Mouse (Mus musculus) spleen, postnatal 14 days (tissue): ENCODE measurements around the gene Cxcl9.
A peak's percentile ranks its signal among the peaks of the same experiment; 100 is the strongest.
"Not testable (repeated sequence)": the region's sequence is repeated elsewhere in the genome, so short reads cannot be mapped to it uniquely, and the experiment has no call there.

Experiments used
- DNase-seq, 2 experiments: peaks; one replicate each; pipeline ENCODE4 v3.0.0; 2021 to 2022; ENCODE audit warnings: low spot score in 2 of 2

Cxcl9 gene

DNA sequence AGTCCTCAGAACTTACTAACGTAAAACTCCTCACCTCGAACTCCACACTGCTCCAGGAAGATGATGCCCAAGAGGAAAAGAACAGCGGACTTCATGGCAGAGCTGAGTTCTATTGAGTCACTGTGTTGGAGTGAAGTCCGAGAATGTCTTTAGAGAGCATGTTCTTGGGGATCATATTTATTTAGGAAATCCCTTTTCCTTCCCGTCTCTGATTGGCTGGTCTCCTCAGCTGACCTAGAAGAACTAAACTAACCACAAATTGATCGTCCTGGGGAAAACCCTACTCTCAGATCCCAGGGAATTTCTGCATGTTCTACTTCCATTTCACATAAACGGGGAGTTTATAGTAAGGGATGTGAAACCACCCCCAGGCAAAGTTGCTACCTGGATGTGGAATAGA is at the start of gene Cxcl9:
TSS of gene Cxcl9 (minus strand) at position 151 of the 400 bp plus-strand sequence.
- DNase-seq: no peak

DNA sequence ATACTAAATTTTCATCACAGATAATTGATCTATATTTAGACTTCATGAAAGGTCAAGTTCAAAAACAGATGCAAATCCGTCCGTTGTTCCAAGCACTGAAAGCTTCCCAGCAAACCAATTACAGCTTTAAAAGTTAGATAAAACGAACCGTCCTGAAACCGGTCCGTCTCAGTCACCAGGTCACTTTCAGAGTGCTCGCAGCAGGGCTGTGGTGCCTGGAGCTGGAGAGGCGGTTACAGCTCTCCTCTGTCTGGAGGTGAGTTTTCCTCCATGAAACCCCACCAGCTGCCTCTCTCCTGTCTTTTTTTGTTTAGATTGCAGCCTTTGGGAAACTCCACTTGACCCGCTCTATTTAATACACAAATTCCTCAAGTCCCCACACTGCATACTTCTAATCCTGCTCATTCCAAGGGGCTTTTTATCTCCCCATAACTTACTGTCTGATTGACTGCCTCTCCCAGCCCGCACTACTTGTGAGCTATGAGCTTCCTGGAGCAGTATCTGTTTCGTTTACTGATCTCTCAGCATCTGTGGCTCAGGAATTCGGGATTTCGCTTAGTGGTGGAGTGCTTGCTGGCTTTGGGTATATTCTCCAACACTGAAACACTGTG is 49.0 kb upstream of the Cxcl9 start:
- no peak for DNase-seq

DNA sequence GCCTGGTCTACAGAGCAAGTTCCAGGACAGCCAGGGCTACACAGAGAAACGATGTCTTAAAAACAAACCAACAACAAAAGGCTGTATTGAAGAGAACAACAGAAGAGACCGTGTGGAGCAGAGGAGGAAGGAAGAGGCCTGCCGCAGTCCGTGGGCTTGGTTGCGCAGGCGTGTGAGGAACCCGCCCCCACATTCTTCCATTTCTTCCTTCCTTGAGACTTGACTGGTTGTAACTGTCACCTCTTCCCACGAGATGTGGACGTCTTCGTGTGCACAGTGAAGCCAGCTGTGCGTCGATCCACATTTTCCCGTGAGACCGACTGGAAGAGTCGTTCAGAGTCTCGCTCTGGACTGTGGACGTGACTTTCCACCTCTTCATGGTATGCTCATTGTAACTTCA is 47.5 kb upstream of the Cxcl9 start:
- DNase-seq: peak in 1 of 2 experiments; percentile 25

DNA sequence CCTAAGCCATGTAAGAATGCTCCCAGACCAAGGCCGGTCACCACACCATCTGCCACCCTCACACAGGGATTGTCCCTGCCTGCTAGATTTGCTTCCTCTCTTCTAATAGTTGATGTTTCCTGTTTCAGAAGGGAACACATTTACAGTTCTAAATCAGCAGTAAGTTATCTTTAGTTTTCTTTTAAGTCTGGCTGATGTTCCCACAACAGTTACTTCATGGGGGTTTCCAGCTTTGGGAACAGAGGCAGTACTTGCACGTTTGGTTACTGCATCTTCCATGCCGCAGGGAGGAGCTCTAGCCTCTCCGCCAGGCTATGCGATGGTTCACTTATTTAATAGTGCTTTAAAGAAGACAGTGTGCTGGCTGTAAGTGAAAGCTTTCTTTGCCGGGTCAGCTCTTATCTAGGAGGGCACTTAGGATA is 46.9 kb upstream of the Cxcl9 start:
- peak in 1 of 2 experiments; percentile 18 for DNase-seq

DNA sequence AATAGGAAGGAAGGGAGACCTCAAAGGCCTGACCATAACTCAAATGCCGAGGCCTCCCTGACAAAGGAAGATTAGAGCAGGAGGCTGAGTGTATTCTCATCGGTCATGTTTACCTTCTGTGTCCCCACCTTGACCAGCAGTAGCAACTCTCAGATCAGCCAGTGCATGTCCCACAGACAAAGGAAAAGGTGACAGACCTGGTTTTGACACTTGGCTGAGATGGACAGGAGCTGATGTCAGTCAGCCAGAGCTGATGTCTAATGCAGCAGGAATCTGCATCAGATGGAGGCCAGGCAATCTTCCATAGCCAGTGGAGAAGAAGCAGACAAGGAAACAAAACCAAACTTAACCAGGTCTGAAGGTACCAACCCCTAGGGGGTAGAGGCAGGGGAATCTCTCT is 44.7 kb upstream of the Cxcl9 start:
- DNase-seq: no peak

DNA sequence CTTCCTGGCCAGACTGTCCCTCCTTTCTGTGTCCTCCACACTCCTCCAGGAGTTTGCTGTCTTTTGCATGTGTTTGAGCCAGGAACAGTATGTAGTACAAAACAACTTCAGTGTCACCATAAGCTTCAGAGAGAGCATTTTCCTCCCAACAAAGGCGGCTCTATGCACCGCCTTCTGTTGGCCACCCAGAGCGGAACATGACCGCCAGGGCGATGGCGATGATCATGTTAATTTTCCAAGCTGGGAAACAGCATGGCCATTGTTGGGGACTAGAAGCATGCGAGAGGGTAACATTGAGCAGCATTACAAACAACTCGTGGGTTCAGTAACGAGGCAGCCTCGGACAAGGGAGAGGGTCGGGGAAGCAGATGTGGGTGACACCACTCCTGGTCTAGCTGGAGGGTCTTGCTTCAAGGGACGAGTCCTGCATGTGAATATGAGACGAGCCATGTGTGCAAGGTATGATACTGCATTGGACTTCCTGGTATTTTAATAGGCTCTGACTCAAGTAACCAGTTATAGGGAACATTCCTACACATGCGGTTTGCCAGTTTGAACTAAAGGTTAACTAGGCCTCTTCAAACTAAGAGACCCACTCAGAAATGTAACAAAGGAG is 43.6 kb upstream of the Cxcl9 start:
- DNase-seq: no peak

DNA sequence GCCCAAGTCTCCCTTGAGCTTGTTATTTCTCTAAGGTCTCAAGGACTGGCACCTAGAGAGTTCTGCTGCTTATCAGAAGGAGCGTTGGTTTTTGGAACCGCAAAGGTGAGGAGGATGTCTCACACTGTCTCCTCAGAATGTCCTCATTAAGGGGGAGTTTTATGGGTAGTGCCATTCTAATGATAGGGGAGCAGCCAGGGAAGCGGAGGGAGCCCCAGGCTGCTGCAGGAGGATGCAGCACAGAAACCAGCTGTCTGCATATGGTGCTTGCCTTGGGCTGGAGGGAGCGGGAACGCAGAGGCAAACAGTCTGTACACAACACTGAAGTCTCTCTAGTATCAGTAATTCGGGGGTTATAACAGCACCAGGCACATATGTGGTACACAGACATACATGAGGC is 43.0 kb upstream of the Cxcl9 start:
- DNase-seq: no peak

DNA sequence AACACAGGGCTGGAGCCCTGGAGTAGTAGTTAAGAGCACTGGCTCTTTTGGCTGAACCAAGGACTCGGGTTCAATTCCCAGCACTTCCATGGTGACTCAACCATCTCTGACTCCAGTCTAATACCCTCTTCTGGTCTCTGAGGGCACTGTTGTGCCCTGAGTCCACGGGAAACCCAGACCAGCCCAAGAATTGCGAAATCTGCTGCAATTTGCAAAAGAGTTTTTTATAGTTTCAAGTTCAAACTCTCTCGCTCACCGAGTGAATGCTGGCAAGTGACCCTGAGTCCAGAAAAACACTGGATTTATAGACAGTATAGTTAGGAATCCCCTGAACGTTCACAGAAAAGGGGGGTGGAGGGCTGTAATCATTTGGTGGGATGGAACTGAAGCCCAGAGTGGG is 42.5 kb upstream of the Cxcl9 start:
- no peak for DNase-seq

DNA sequence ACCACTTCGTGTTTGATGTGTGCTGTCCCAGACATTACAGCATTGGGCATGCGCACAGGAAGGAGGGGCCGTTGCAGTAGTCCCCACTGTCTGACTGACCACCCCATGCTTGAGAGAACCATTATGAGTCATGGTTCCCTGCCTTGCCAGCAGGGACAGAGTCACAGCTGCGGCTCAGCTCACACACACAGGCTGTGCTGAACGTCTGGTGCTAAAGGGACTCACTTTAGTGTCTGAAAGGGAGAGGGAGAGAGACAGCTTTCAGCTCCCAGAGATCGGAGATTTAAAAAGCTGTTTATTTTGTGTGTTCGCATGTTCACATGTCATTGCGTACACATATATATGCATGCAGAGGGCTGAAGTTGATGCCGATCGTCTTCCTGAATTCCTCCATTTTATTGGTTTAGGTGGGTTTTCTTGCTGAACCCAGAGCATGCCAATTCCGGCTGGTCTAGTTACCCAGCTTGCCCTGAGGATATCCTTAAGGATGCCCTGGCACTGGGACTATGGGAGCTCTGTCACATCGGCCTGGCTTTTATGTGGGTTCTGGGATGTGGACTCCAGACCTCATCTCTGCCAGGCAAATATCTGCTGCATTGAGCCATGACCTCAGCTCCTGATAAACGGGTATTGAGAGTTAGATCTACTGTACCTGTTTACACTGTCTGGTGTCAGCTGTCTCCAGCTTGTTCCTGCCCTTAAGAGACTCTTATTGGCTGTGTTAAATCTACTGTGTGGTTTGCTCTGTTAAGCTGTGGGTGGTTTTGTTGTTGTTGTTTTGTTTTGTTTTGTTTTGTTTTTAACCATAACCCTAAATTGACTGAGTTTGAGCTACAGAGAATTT is 41.5 kb upstream of the Cxcl9 start:
- DNase-seq: no peak

DNA sequence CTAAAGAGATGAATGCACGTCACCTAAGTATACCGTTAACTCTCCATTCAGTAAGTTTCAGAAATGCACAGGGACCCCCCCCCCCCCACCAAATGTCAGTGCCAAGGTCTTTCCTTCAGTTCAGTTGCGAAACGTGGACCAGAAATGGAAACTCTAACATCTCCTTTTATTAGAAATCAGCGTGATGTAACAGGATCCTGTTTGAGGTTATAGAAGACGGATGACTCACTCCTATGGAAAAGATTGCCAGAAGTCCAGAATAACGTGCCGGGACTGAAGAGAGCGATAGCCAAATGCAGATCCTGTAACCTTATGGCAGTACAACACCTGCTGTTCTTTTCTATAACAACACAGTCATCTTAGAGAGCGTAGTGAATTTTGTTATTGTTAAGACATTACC is 40.5 kb upstream of the Cxcl9 start:
- DNase-seq: no peak

DNA sequence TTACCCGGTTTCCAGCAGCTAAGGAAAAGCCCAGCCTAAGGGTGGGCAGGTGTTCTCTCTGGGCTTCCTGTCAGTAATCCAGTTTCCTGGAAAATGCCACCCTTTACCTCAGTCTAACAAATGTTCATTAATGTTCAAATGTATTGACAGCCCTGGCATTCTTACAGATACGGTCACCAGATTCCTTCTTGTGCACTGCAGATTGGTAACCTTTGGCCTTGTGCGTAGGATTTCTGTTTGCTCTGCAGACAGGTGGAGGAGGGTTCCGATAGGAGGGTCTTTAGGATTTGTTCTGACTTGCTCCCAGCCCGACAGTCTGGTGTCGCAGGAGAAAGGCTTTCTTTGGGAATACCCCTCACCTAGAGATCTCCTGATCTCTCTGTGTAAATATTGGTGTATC is 38.7 kb upstream of the Cxcl9 start:
- no peak for DNase-seq

DNA sequence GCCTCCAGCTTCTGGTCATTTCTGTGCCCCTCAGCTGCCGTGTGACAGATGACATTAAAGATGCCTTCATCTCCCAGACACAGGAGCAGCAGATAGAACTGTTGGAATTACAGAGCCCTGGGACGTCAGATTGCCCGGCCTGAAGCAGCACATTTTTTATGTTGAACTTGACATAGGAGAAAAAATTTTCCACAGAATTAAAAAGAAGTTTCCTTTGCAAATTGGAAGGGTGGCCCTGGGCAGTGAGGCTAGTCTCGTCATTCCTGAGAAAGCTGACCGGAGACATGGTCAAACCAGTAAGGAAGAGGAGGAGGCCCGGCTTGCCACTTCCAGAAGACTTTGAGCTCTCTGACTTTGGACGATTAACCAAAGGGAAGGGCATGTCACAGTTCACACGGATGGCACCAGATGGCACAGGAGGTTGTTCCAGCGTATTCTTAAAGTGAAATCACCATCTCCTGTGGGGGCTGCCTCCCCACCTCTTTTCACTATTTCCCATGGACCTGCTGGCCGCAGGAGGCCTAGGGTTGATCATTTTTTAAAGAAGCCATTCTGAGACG is 37.3 kb upstream of the Cxcl9 start:
- no peak for DNase-seq

DNA sequence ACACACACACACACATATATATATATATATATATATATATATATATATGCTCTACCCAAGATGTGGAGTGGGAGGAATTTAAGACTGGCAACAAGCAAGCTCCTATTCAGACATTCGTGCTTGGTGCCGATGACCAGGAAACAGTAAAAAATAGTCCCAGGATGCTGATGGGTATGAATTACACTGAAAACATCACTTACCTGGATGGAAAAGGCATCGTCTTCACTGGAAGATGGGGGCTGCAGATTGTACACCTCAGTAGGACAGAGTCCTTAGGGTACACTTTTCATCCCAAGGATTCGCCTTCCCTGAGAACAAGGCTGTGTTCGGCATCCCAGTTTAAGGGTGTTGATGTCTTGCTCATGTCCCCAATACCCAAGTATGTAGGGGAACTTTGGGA is 36.1 kb upstream of the Cxcl9 start:
- no peak for DNase-seq

DNA sequence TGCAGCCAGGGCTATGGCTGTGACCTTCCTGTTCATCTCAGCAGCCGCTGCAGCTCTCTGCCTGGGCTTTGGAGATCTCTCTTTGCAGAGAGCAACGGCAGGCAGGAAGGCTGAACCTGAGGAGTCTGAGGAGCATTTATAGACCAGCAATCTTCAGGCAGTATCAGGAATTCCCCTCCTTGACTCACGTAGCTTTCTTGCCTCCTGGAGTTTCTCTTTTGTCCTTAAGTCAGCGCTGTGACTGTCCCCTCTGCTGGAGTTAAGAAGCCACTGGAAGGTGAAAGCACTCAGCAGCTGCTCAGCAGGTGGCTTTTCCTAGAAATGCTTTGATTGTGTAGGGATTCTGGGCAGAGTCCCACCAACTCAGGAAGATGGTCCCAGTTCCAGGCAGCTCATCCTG is 35.3 kb upstream of the Cxcl9 start:
- no peak for DNase-seq

DNA sequence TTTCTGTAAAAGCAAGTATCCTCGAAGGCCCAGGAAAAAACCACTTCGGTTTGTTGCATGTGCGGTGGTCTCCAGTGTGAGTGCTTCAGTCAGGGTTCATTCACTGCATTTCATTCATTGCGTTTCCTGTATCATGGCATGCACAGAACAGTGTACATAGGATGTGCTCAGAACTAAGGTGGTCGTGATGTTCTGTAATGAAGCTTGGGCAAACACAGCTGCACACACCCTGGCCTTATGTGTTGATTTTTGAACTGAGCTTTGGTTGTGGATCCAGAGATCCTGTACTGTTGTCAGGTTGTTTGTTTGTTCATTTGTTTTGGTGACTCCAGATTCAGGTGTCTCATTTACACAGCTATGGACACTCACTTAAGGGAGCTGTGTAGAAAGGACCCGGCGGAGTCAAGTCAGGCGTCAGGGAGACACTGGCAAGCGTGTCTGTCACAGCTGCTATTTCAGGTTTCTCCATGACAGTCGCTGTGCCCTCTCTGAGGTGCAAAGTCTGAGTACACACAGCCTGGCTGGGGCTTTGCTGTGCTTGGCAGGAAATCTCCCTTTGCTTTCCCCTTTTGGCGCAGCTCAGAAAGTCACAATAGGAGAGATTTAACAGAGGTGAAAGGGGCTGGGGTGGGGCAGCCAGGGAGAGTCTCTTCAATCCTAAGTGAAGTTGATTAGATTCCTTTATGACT is 31.0 kb upstream of the Cxcl9 start:
- DNase-seq: no peak

DNA sequence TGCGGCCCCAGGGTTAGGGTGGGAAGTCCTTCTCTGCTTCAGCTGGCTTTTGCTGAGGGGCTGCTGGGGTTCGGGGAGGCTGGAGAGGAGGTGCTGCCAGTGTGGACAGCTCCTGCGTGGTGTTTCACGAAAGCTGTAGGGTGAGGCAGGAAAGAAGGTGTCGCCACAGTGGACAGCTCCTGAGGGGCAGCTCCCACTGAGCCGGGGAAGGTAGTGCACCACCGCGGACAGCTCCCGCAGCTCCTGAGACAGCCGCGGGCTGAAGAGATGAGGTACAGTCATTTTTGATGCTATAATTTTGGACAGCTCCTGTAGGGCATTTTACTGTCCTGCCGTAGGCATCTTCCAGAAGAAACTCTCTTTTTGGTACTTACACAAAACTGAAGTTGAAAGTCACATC is 30.2 kb upstream of the Cxcl9 start:
- DNase-seq: no peak

DNA sequence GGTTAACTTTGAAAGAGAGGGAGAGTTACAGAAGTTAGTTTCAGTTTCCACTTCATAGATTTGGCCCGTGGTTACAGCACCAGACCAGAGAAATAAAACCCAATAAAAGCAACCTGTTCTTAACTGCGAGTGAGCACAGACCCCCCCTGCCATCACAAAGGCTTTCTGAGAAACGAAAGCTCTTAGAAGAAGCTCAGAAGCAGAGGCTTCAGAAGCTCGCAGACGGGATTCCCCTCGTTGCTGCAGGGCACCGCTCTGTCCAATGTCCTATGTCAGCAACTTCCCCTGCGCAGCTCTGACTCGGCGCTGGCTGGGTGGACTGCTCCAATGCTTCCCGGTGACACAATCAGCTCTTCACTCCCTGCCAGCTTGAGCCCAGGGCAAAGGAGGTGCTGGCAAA is 25.6 kb upstream of the Cxcl9 start:
- DNase-seq: peak in 1 of 2 experiments; percentile 33

DNA sequence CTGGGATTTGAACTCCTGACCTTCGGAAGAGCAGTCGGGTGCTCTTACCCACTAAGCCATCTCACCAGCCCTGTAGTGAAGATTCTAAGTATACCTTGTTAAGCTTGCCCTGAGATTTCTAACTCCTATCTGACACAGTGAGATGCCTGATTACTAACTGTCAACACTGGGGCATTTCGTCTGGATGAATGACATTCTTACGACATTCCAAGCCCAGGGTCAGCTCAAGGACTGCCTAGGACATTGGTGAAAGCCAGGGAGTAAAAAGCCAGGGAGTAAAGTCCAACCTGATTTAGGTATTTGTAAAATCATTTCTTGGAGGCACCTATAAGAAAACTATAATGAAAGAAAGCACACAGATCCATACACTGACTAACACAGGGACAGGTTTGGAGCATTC is 24.8 kb upstream of the Cxcl9 start:
- not testable (repeated sequence) for DNase-seq

DNA sequence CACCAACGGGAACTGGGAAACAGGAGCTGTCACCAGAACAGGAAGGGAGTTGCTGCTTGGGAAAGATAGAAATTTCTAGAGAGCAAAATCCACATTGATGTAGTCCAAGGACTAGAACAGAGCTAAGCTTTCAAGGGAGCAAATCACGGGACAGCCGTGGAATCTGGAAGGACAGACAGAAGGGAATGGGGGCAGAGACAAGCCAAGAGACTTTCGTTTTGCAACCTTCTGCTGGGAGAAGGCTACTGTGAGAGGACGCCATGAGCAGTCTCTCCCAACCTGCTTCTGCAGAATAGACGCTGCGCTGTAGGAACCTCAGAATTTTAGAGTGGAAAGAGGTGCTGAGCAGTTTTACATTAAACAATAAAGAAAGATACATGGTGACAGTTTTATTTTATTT is 21.9 kb upstream of the Cxcl9 start:
- DNase-seq: no peak

DNA sequence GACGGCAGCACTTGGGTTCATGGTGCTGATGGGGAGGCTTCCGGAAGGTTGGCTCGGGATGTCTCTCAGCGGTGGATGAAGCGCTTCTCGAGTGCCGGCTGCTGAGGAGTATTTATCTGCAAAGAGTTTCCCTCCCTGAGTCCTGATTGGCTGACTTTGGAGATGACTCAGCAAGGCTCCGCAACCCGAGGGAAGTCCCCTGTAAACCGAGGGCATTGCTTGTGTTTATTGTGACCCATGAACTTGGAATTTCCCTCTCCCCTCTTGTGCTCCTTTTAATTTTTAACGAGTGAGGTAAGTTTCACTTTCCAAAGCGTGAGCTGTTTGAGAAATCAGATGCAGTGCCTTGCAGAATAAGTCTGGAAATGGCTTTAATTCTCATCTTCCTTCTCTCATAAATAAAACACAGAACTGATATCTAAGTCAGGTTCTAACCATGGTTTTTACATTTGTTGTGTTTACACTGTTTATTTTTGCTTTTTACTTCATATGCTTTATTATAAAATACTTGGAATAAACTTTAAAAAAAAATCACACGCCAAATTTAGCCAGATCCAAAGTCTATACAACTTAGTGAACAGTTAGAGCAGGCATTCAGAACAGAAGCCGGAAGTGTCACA is 21.0 kb upstream of the Cxcl9 start, which contains the start of gene Cxcl10:
TSS of gene Cxcl10 (minus strand) at position 96 of the 620 bp plus-strand sequence.
- DNase-seq: peak in 1 of 2 experiments; percentile 33

DNA sequence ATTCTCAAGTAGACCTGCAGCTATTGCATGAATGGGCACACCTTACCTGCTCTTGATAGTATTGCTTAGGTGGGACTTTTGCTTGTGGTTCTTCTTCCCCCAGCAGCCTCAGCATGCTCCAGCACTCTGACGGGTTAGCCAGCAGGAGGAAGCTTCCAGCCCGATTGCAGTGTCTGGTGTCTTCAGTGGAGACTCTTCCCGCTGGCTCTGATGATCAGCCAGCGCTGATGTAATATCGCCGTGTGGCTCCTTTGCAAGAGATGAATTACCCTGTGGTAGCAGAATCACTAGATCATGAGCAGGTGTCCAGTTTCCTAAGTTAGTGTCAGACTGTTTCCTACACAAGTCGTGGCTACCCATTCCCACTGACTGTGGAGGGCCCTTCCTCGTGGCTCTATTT is 17.1 kb upstream of the Cxcl9 start:
- no peak for DNase-seq

DNA sequence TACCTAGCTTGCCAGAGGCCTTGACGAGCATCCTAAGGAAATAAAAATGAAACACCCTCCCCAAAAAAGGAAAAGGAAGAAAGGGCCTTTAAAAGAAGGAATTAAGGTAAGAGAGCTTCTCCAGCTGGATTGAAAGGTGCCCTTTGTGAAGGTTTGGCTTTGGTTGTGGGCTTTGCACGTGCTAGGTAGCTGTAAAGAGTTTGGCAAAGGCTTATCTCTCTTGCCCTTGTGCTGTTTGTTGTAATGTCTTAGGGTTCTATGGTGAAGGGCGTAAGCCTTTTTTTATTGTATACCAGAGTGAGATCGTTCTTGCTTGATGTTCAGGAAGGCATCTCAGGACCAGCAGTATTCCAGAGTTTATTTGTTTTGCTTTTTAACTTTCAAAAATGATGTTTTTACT is 12.7 kb upstream of the Cxcl9 start:
- no peak for DNase-seq
